Mouse (Mus musculus): ENCODE results near the gene Mtf2. TPM values are rescaled to one million over a fixed set of nuclear protein-coding genes. Genes with fewer than 3 reads are reported as not detected.
A peak's percentile ranks its signal among the peaks of the same experiment; 100 is the strongest.

Gene Mtf2
- polyA plus RNA-seq, 1 experiment from 2014 or later = 189 TPM

DNA sequence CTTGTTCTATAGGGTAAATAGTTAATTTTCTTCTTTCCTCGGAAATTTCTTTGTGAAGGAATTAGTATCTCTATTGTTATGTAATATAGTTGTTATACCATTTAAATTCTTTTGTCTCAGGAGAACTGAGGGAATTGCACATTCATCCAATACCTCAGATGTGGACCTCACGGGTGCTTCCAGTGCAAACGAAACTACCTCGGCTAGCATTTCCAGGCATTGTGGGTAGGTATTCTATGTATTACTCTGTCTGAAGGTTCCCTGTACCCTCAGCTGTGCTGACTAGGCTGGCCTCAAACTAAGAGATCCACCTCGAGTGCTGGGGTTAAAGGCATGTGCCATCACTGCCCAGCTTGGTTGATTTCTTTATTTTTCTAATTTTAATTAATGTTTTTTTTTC lies 38.8 kb downstream of the Mtf2 start:
- Histone ChIP-seq H3K27ac (no peak overlapping the region), H3K27me3 (ENCODE audit: low read depth, poor library complexity, severe bottlenecking) (no peaks in the 10 kb centered on the region), H3K4me1 (no peaks in the 10 kb centered on the region), H3K9me3 (replicated peaks) (no peaks in the 10 kb centered on the region), H3K4me3 (no peak overlapping the region), H3K36me3 (peaks cover 99% of the 10 kb centered on the region)
- 91% methylated on average over 5 of the region's 5 CpGs for WGBS
- no peak for DNase-seq (ENCODE audit: low spot score)

DNA sequence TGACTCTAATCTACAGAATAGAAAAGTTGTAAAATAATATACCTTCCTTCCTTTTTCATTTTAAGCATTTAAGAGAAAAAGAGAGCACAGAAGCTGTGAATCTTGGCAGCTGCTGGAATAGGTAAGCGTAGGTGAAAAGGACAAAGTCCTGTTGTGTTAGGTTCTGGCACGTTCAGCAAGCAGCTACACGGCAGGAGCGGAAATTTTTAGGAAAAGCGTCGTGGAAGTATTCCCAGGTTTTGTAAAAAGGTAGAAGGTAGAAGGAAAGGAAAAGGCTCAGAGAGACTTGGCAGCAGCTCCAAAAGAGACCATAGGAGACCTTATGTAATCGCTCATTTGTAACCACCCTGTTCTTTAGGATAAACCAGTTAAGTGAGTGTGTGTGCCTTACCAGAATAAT lies 43.9 kb downstream of the Mtf2 start:
- Histone ChIP-seq H3K36me3 (peaks cover 58% of the 10 kb centered on the region), H3K4me3 (no peak overlapping the region), H3K4me1 (no peaks in the 10 kb centered on the region), H3K27ac (no peak overlapping the region), H3K27me3 (ENCODE audit: low read depth, poor library complexity, severe bottlenecking) (no peaks in the 10 kb centered on the region), H3K9me3 (replicated peaks) (no peaks in the 10 kb centered on the region)
- WGBS = 97% methylated on average over 7 of the region's 7 CpGs
- no peak for DNase-seq (ENCODE audit: low spot score)

DNA sequence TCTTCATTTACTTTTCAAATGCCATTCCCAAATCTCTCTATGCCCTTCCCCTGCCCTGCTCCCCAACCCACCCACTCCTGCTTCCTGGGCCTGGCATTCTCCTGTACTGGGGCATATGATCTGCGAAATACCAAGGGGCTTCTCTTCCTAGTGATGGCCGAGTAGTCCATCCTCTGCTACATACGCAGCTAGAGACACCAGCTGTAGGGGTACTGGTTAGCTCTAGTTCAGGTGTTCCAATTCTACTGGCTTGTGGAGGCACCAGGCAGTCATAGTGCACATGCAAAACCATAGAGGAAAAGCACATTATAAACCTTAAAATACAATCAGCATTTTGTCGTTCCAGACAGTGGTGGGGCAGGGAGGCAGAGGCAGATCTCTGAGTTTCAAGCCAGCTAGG lies 52.2 kb downstream of the Mtf2 start:
- WGBS = 97% methylated on average over 4 of the region's 4 CpGs
- H3K9me3 ChIP-seq (replicated peaks) = no peaks in the 10 kb centered on the region
- peaks cover 16% of the 10 kb centered on the region for H3K36me3 ChIP-seq
- H3K4me1 ChIP-seq = 0 out of 2 replicates have a peak, but pooled peaks cover 6% of the 10 kb centered on the region
- no peak for DNase-seq (ENCODE audit: low spot score)
- no peak overlapping the region for H3K4me3 ChIP-seq
- H3K27me3 ChIP-seq (ENCODE audit: low read depth, poor library complexity, severe bottlenecking) = no peaks in the 10 kb centered on the region
- H3K27ac ChIP-seq = no peak overlapping the region

DNA sequence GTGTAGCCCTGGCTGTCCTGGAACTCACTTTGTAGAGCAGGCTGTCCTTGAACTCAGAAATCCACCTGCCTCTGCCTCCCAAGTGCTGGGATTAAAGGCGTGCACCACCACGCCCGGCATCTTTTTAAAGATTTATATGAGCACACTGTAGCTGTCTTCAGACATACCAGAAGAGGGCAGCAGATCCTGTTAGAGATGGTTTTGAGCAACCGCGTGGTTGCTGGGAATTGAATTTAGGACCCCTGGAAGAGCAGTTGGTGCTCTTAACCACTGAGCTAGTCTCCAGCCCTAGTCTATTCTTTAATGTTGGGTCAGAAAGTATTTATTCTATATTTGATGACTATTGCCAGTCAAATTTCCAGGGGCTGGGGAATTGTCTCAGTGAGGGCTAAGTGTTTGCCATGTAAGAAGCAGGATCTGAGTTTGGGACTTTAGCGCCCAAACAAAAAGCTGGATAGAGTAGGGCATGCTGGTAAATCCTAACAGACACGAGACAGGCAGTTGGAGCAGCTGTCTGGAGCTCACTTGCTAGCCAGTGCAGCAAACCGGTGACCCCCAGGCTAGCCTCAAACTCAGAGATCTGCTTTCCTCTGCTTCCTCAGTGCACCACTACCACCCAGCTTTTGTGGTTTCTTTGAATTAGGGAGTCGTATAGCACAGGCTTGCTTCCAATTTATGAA lies 54.9 kb downstream of the Mtf2 start:
- Histone ChIP-seq H3K27me3 (ENCODE audit: low read depth, poor library complexity, severe bottlenecking) (no peaks in the 10 kb centered on the region), H3K27ac (no peak overlapping the region), H3K36me3 (peaks cover 20% of the 10 kb centered on the region), H3K4me3 (no peak overlapping the region), H3K9me3 (replicated peaks) (no peaks in the 10 kb centered on the region), H3K4me1 (0 out of 2 replicates have a peak, but pooled peaks cover 6% of the 10 kb centered on the region)
- no peak for DNase-seq (ENCODE audit: low spot score)
- 85% methylated on average over 9 of the region's 9 CpGs for WGBS

DNA sequence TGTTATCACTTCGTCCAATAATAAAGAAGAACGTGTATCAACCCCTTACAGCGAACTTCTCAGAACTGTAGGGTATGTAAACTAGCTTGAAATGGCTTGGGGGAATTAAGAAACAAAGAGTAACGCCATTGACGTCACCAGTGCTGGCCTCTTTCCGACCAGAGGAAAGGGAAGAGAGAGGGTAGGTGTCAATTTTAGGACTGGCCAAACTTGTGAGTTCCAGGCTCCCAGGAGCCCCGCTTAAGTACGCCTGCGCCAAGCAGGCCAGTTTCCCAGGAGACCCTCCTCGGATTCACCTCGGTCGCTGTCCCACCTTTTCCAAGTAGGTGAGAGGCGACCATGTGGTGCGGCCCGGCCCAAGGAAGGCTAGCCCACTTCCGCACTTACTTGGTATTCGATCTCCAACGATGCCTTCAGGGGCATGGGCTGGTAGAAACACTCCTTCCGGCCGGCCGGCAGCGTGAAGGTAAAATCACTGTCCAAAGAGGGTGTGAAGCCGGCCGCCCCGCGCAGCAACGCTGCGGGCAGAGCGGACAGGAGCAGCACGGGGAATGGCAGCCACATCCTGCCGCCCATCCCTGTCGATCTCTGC lies 66.5 kb downstream of the Mtf2 start:
- peaks cover 16% of the 10 kb centered on the region for H3K4me1 ChIP-seq
- WGBS = under 1% methylated on average over 32 of the region's 32 CpGs
- peak overlapping the region; percentile 72 for H3K4me3 ChIP-seq
- peaks cover 21% of the 10 kb centered on the region for H3K36me3 ChIP-seq
- H3K27ac ChIP-seq = peak overlapping the region; percentile 86
- DNase-seq (ENCODE audit: low spot score) = no peak
- H3K9me3 ChIP-seq (replicated peaks) = no peaks in the 10 kb centered on the region
- no peaks in the 10 kb centered on the region for H3K27me3 ChIP-seq (ENCODE audit: low read depth, poor library complexity, severe bottlenecking)

DNA sequence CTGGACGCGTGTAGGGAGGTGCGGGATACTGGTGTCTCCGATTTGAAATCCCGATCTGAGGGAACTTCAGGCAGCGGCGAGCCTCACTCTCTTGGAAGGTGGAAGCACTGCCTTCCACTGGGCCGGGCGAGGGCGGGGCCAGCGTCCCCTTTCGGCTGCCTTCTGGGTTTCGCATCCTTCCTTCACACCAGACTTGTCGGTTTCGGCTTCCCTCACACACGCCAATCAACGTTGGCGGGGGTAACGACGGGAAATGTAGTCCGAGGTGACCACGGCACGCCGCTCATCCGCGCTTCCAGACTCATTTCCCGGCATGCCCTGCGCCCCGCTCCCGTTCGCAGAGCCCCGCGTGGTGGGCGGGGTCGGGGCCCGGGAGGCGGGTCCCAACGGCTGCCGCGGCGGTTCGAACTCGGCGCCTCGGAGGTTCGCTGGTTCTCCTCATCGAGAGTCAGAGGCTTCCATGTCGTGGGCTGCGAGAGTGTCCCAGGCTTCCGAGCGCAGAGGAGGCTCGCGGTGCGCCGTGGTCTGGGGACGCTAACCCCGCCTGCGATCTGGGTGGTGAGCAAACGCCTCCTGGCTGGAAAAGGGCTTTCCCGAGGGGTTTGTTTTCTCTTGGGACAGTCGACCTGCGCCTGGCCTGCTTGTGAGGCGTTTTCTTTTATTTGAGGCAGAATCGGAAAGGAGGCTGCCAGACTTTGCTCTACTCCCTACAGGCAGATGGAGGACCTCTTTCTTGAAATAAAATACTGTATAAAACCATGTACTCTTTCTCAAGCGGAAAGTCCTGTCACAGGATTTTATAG lies 67.2 kb downstream of the Mtf2 start, which contains the start of the genes Tmed5 and Ccdc18:
Gene Tmed5, minus strand, starts transcription at position 180 of the 803 bp plus-strand sequence.
Gene Ccdc18, plus strand, starts transcription at position 435 of the 803 bp plus-strand sequence.
- H3K4me1 ChIP-seq = peaks cover 16% of the 10 kb centered on the region
- peak within 1 kb of the TSS; percentile 72 for H3K4me3 ChIP-seq
- H3K36me3 ChIP-seq = peaks cover 19% of the 10 kb centered on the region
- H3K27me3 ChIP-seq (ENCODE audit: low read depth, poor library complexity, severe bottlenecking) = no peaks in the 10 kb centered on the region
- H3K27ac ChIP-seq = peak within 1 kb of the TSS; percentile 86
- WGBS = under 1% methylated on average over 65 of the region's 65 CpGs
- peak; percentile 98 for DNase-seq (ENCODE audit: low spot score)
- no peaks in the 10 kb centered on the region for H3K9me3 ChIP-seq (replicated peaks)

DNA sequence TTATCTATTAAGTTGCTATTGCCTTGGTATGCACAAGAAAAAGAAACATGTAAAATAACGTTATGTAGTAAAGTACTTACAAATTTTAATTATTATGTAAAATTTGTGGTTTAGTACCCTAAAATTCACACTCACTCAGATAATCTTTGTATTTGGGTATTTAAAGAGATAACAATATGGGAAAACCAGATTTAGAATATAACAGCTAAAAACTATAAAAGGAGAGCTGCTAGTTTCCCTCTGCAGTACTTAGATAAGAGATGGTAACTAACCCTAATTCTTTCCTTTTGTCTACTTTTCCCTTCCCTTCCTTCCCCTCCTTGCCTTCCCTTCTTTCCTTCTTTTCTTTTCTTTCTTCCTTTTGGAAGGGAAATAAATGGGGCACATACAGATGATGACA lies 87.1 kb downstream of the Mtf2 start:
- 94% methylated on average over 1 of the region's 1 CpGs for WGBS

More for the DNA sequence above, 87.1 kb downstream of the Mtf2 start:
- peaks cover 18% of the 10 kb centered on the region for H3K36me3 ChIP-seq
- H3K27me3 ChIP-seq (ENCODE audit: low read depth, poor library complexity, severe bottlenecking) = no peaks in the 10 kb centered on the region
- no peak overlapping the region for H3K4me3 ChIP-seq
- no peaks in the 10 kb centered on the region for H3K4me1 ChIP-seq
- H3K27ac ChIP-seq = no peak overlapping the region
- DNase-seq (ENCODE audit: low spot score) = no peak
- H3K9me3 ChIP-seq (replicated peaks) = no peaks in the 10 kb centered on the region

Other genes with a start within 250 kb of the Mtf2 start
- gene Ube2d2b, start 235.6 kb upstream of the Mtf2 start, polyA plus RNA-seq (2016; fragmentation: Nextera tagmentation; extraction: Ambion mirVana) = 0.11 and 0.40 TPM in 2 replicates
- 61.2 and 61.8 TPM in 2 replicates for gene Evi5, start 190.6 kb upstream of the Mtf2 start, polyA plus RNA-seq (2016; fragmentation: Nextera tagmentation; extraction: Ambion mirVana)
- gene Rpl5, start 165.2 kb upstream of the Mtf2 start, polyA plus RNA-seq (2016; fragmentation: Nextera tagmentation; extraction: Ambion mirVana) = 94.0 and 96.0 TPM in 2 replicates
- gene Fam69a, start 78.6 kb upstream of the Mtf2 start, polyA plus RNA-seq (2016; fragmentation: Nextera tagmentation; extraction: Ambion mirVana) = 10.8 and 15.8 TPM in 2 replicates
- 24.3 and 28.3 TPM in 2 replicates for gene Tmed5, start 66.9 kb downstream of the Mtf2 start, polyA plus RNA-seq (2016; fragmentation: Nextera tagmentation; extraction: Ambion mirVana)
- gene Ccdc18, start 67.2 kb downstream of the Mtf2 start, polyA plus RNA-seq (2016; fragmentation: Nextera tagmentation; extraction: Ambion mirVana) = 9.5 and 13.2 TPM in 2 replicates
- 43.4 and 46.4 TPM in 2 replicates for gene Dr1, start 203.2 kb downstream of the Mtf2 start, polyA plus RNA-seq (2016; fragmentation: Nextera tagmentation; extraction: Ambion mirVana)
- 6.1 TPM in 2 replicates for gene Pigg, start 246.9 kb downstream of the Mtf2 start, polyA plus RNA-seq (2016; fragmentation: Nextera tagmentation; extraction: Ambion mirVana)